Mouse (Mus musculus) liver, embryonic 16.5 days (tissue): ENCODE measurements around the gene Tada1. TPM values are rescaled to one million over a fixed set of nuclear protein-coding genes. Genes with fewer than 3 reads are reported as not detected.

Source experiments
- ATAC-seq: fragments of 200-750 bp; cut with Nextera tagmentation; 2 replicates; pipeline ENCODE4 v1.8.0; 2017; ENCODE audit warnings: low read depth, mild to moderate bottlenecking, moderate number of reproducible peaks, moderate library complexity
- H3K27ac ChIP-seq: fragments of 300-500 bp; sonication (generic); 2 replicates; pipeline ENCODE4 v1.5.1; 2014; ENCODE audit warnings: mild to moderate bottlenecking, low read length
- H3K27me3 ChIP-seq: fragments of 300-500 bp; sonication (generic); 2 replicates; pipeline ENCODE4 v1.6.1; 2014; ENCODE audit warnings: low read depth, low read length, mixed read lengths; ENCODE audit not compliant: control insufficient read depth, insufficient read depth
- H3K36me3 ChIP-seq: fragments of 300-500 bp; sonication (generic); 2 replicates; pipeline ENCODE4 v1.6.1; 2014; ENCODE audit warnings: mild to moderate bottlenecking; ENCODE audit not compliant: control insufficient read depth, insufficient read depth
- H3K4me1 ChIP-seq: fragments of 300-500 bp; sonication (generic); 2 replicates; pipeline ENCODE4 v1.6.1; 2014; ENCODE audit warnings: low read depth, low read length, mixed read lengths; ENCODE audit not compliant: control insufficient read depth
- H3K4me2 ChIP-seq: fragments of 300-500 bp; sonication (generic); 2 replicates; pipeline ENCODE4 v1.6.1; 2014; ENCODE audit warnings: low read depth, low read length, mixed read lengths
- H3K4me3 ChIP-seq: fragments of 300-500 bp; sonication (generic); 2 replicates; pipeline ENCODE4 v1.5.1; 2014; ENCODE audit warnings: low read depth, mild to moderate bottlenecking, low read length
- H3K9ac ChIP-seq: fragments of 300-500 bp; sonication (generic); 2 replicates; pipeline ENCODE4 v1.6.1; 2014; ENCODE audit warnings: low read depth, low read length
- H3K9me3 ChIP-seq: fragments of 300-500 bp; sonication (generic); replicated peaks from 2 replicates; pipeline ENCODE4 v1.6.1; 2016; ENCODE audit warnings: low read length; ENCODE audit not compliant: control insufficient read depth
- WGBS: fragments of 180-500 bp; shearing (Covaris S2); extraction: QIAGEN DNeasy Blood & Tissue Kit; methylation state at CpG from one replicate; pipeline ENCODE4 v1.1.7; 2014; ENCODE audit not compliant: insufficient replicate concordance; 5-methylcytosine and 5-hydroxymethylcytosine counted together
- polyA plus RNA-seq: library from polyadenylated mRNA; unstranded; fragments of >200 nt; fragmentation: Nextera tagmentation; extraction: Ambion mirVana; gene quantifications from 2 replicates; pipeline ENCODE4 v1.2.1, GENCODE M21; 2015

Tada1 gene
- polyA plus RNA-seq, 1 experiment from 2014 or later, result 16.7 TPM

- WGBS, result 69% methylated on average over 3 of the region's 3 CpGs
- Histone ChIP-seq H3K4me2 (no peak overlapping the region), H3K9me3 (no peaks in the 10 kb centered on the region), H3K27ac (no peak overlapping the region), H3K27me3 (no peaks in the 10 kb centered on the region), H3K36me3 (no peaks in the 10 kb centered on the region), H3K4me3 (no peak overlapping the region), H3K9ac (no peak overlapping the region), H3K4me1 (peaks cover 12% of the 10 kb centered on the region)
- ATAC-seq, result no peak
Observed at GRCm38 (mm10) chr1:166412266-166412665, 33.4 kb downstream of the Tada1 start.

GRCm38 (mm10) chr1:166429053-166429452 lies 50.2 kb downstream of the Tada1 start:
- H3K27me3 ChIP-seq, result no peaks in the 10 kb centered on the region
- H3K4me3 ChIP-seq, result no peak overlapping the region
- WGBS, result 24% methylated on average over 3 of the region's 3 CpGs
- no peak overlapping the region for H3K9ac ChIP-seq
- no peaks in the 10 kb centered on the region for H3K9me3 ChIP-seq
- 0 out of 2 replicates have a peak, but pooled peaks have one; percentile 27 for ATAC-seq
- H3K4me2 ChIP-seq, result peak overlapping the region; percentile 21; the same call in 1 of the 2 replicates
- no peak overlapping the region for H3K27ac ChIP-seq
- no peaks in the 10 kb centered on the region for H3K36me3 ChIP-seq
- H3K4me1 ChIP-seq, result no peaks in the 10 kb centered on the region

- Histone ChIP-seq H3K9ac (no peak overlapping the region), H3K4me2 (peak overlapping the region; percentile 38), H3K36me3 (no peaks in the 10 kb centered on the region), H3K27me3 (no peaks in the 10 kb centered on the region), H3K4me1 (no peaks in the 10 kb centered on the region), H3K9me3 (no peaks in the 10 kb centered on the region), H3K4me3 (peak overlapping the region; percentile 31), H3K27ac (no peak overlapping the region)
- peak; percentile 80 for ATAC-seq
- WGBS, result 18% methylated on average over 10 of the region's 10 CpGs
Observed at GRCm38 (mm10) chr1:166429809-166430431, 51.0 kb downstream of the Tada1 start.

- H3K27ac ChIP-seq, result no peak overlapping the region
- H3K9me3 ChIP-seq, result no peaks in the 10 kb centered on the region
- no peak overlapping the region for H3K9ac ChIP-seq
- WGBS, result 50% methylated on average over 6 of the region's 6 CpGs
- no peaks in the 10 kb centered on the region for H3K4me1 ChIP-seq
- H3K36me3 ChIP-seq, result no peaks in the 10 kb centered on the region
- H3K4me3 ChIP-seq, result no peak overlapping the region
- ATAC-seq, result no peak
- no peaks in the 10 kb centered on the region for H3K27me3 ChIP-seq
- no peak overlapping the region for H3K4me2 ChIP-seq
Observed at GRCm38 (mm10) chr1:166439426-166439825, 60.5 kb downstream of the Tada1 start.

GRCm38 (mm10) chr1:166441992-166442391 lies 63.1 kb downstream of the Tada1 start:
- Histone ChIP-seq H3K4me1 (no peaks in the 10 kb centered on the region), H3K9me3 (no peaks in the 10 kb centered on the region), H3K27me3 (no peaks in the 10 kb centered on the region), H3K9ac (no peak overlapping the region), H3K4me2 (no peak overlapping the region), H3K4me3 (no peak overlapping the region), H3K36me3 (no peaks in the 10 kb centered on the region), H3K27ac (no peak overlapping the region)
- ATAC-seq, result no peak; the same call in 1 of the 2 replicates
- 59% methylated on average over 3 of the region's 3 CpGs for WGBS

Other genes starting within 250 kb of the Tada1 start
- gene Gpa33, start 248.9 kb upstream of the Tada1 start, polyA plus RNA-seq, result 0.40 TPM in 1 of 2 replicates, not detected in the other
- gene Mael, start 140.3 kb upstream of the Tada1 start, polyA plus RNA-seq, result not detected in 2 replicates
- 0.04 and 0.05 TPM in 2 replicates for gene Ildr2, start 125.0 kb upstream of the Tada1 start, polyA plus RNA-seq
- 0.89 and 0.95 TPM in 2 replicates for gene Pogk, start 30.8 kb downstream of the Tada1 start, polyA plus RNA-seq
- gene Gm4846, start 118.5 kb downstream of the Tada1 start, polyA plus RNA-seq, result not detected in 2 replicates